Mouse (Mus musculus) R1 (cell line): ENCODE data around the gene Avp.
"Not testable (repeated sequence)": the region's sequence is repeated elsewhere in the genome, so short reads cannot be mapped to it uniquely, and the experiment has no call there.

ENCODE experiments used
- DNase-seq: peaks from one replicate; pipeline ENCODE4 v3.0.0-alpha.2; 2018; ENCODE audit warnings: low read depth, low spot score

The Avp gene

GRCm38 (mm10) chr2:130582552-130582951, at the start of gene Avp:
TSS of gene Avp (minus strand) at chr2:130582554.
- no peak for DNase-seq

- DNase-seq = peak; percentile 87
These were observed 47.5 kb upstream of the Avp start, which contains the start of the genes Fastkd5 and Ubox5 for GRCm38 (mm10) chr2:130629839-130630203. TSS of gene Fastkd5 (minus strand) at chr2:130630027. TSS of gene Ubox5 (minus strand) at chr2:130630038.

- DNase-seq = peak; percentile 58
These were observed 46.9 kb upstream of the Avp start for GRCm38 (mm10) chr2:130629080-130629838.

- DNase-seq = peak; percentile 78
These were observed 46.1 kb upstream of the Avp start for GRCm38 (mm10) chr2:130628424-130628823.

- no peak for DNase-seq
These were observed 36.6 kb upstream of the Avp start for GRCm38 (mm10) chr2:130618972-130619371.

GRCm38 (mm10) chr2:130613091-130613490, 30.7 kb upstream of the Avp start:
- peak; percentile 64 for DNase-seq

- no peak for DNase-seq
These were observed 19.8 kb upstream of the Avp start for GRCm38 (mm10) chr2:130602195-130602594.

GRCm38 (mm10) chr2:130598399-130598798, 16.0 kb upstream of the Avp start:
- no peak for DNase-seq

- peak; percentile 52 for DNase-seq
These were observed 15.3 kb upstream of the Avp start for GRCm38 (mm10) chr2:130597601-130598010.

- DNase-seq = no peak
These were observed 13.2 kb upstream of the Avp start for GRCm38 (mm10) chr2:130595596-130595995.

- no peak for DNase-seq
These were observed 8.7 kb upstream of the Avp start for GRCm38 (mm10) chr2:130591016-130591415.

GRCm38 (mm10) chr2:130589761-130590160, 7.4 kb upstream of the Avp start:
- DNase-seq = no peak

- DNase-seq = peak; percentile 52
These were observed 6.8 kb upstream of the Avp start for GRCm38 (mm10) chr2:130589157-130589556.

- DNase-seq = no peak
These were observed 6.0 kb upstream of the Avp start for GRCm38 (mm10) chr2:130588373-130588772.

GRCm38 (mm10) chr2:130586016-130586415, 3.7 kb upstream of the Avp start:
- no peak for DNase-seq

GRCm38 (mm10) chr2:130583902-130584560, 1.7 kb upstream of the Avp start:
- no peak for DNase-seq

- no peak for DNase-seq
These were observed 1.2 kb downstream of the Avp start for GRCm38 (mm10) chr2:130581201-130581600.

GRCm38 (mm10) chr2:130579791-130580190, 2.6 kb downstream of the Avp start:
- peak; percentile 29 for DNase-seq

- DNase-seq = peak; percentile 64
These were observed 4.2 kb downstream of the Avp start for GRCm38 (mm10) chr2:130578148-130578547.

- peak; percentile 35 for DNase-seq
These were observed 4.7 kb downstream of the Avp start for GRCm38 (mm10) chr2:130577632-130578031.

GRCm38 (mm10) chr2:130577021-130577420, 5.3 kb downstream of the Avp start:
- no peak for DNase-seq

GRCm38 (mm10) chr2:130576564-130576963, 5.8 kb downstream of the Avp start:
- not testable (repeated sequence) for DNase-seq

GRCm38 (mm10) chr2:130575873-130576272, 6.5 kb downstream of the Avp start, which contains the start of gene Oxt:
TSS of gene Oxt (plus strand) at chr2:130576173.
- no peak for DNase-seq
